ENCODE assay signal across 7 mouse cellular contexts in the genomic region with DNA sequence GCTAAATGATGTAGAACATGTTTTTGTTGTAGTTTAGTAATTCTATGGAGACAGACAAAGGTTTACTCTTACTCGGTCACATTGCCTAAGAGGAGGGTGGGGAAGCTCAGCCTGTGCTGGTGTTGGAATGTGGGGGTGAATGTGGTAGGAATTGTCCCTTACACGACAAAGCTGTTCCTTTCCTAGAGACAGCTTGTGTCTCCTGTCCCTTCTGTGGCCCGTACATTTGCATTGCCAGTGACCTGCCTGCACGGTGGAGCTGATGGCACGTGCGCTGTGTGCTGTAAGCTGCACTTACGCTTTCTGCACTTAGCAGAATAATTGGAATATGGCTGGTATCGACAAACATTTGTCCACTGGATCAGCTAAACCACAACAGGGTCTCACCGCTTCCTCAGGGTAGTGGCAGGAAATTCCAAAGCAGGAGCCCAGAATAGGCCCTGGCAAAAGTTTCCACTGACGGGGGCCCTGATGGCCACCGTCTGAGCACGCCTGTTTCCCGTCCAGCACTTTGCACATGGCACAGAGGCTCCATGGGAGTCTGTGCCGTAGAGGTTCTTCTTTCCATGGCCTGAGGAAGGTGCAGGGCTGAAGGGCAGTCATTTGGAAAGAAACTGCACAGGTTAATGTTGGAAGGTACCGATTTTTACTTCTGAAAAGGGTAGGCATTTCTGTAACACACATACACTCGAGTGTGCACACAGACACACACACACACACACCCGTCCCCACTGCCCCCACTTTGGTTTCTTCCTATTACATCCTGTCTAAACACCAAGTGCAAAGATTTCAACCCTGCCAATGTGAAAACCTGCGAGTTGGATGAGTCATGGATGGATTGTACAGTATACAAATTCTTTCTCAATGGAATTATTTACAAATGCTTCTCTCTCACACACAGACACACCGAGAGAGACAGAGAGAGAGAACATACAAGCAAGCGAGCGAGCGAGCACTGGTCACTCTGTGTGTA. TPM values are rescaled to one million over a fixed set of nuclear protein-coding genes. Genes with fewer than 3 reads are reported as not detected.
DNase-seq lines count a peak whose midpoint lies in the region; ATAC-seq and TF ChIP-seq lines count a peak whose summit lies in the region.

No protein-coding gene starts in this region.

- no peak overlapping the region for H3K9ac ChIP-seq in neural tube, embryonic 13.5 days
- no peak overlapping the region for H3K9ac ChIP-seq in neural tube, embryonic 15.5 days (replicated peaks)
- peak overlapping the region; percentile 49; the same call in 1 of the 2 replicates for H3K9ac ChIP-seq in heart, embryonic 12.5 days

- no peaks in the 10 kb centered on the region for H3K9me3 ChIP-seq in neural tube, embryonic 13.5 days
- H3K9me3 ChIP-seq in neural tube, embryonic 15.5 days (replicated peaks): no peaks in the 10 kb centered on the region
- H3K9me3 ChIP-seq in heart, embryonic 12.5 days (replicated peaks): no peaks in the 10 kb centered on the region
- H3K9me3 ChIP-seq in limb, embryonic 10.5 days (replicated peaks): no peaks in the 10 kb centered on the region

- TF ChIP-seq CTCF in cerebellum, adult 2 months (IDR thresholded peaks at IDR 0.05; ENCODE audit: borderline replicate concordance, insufficient read depth, low read depth, low read length): no peak

- no peaks in the 10 kb centered on the region for H3K27me3 ChIP-seq in neural tube, embryonic 13.5 days
- H3K27me3 ChIP-seq in neural tube, embryonic 15.5 days (replicated peaks): no peaks in the 10 kb centered on the region
- H3K27me3 ChIP-seq in heart, embryonic 12.5 days (replicated peaks): no peaks in the 10 kb centered on the region
- H3K27me3 ChIP-seq in limb, embryonic 10.5 days (ENCODE audit: low read depth, poor library complexity, severe bottlenecking): no peaks in the 10 kb centered on the region
- no peaks in the 10 kb centered on the region for H3K27me3 ChIP-seq in cerebellum, adult 2 months (ENCODE audit: control insufficient read depth, insufficient read depth, low read length)

- TF ChIP-seq POLR2A in cerebellum, adult 2 months (IDR thresholded peaks at IDR 0.05; ENCODE audit: borderline replicate concordance, insufficient read depth, low read length): no peak

- H3K4me2 ChIP-seq in neural tube, embryonic 13.5 days: no peak overlapping the region
- no peak overlapping the region for H3K4me2 ChIP-seq in neural tube, embryonic 15.5 days
- peak overlapping the region; percentile 48 for H3K4me2 ChIP-seq in heart, embryonic 12.5 days

- 0 out of 2 replicates have a peak overlapping the region, but pooled peaks have one; percentile 1 for H3K27ac ChIP-seq in neural tube, embryonic 13.5 days (replicated peaks)
- no peak overlapping the region for H3K27ac ChIP-seq in neural tube, embryonic 15.5 days (replicated peaks)
- peak overlapping the region; percentile 90 for H3K27ac ChIP-seq in heart, embryonic 12.5 days (ENCODE audit: poor library complexity, severe bottlenecking)
- peak overlapping the region; percentile 53 for H3K27ac ChIP-seq in limb, embryonic 10.5 days
- no peak overlapping the region for H3K27ac ChIP-seq in cerebellum, adult 2 months (ENCODE audit: insufficient read depth, low read length)

- 0 out of 2 replicates have a peak, but pooled peaks cover 3% of the 10 kb centered on the region for H3K4me1 ChIP-seq in neural tube, embryonic 13.5 days (replicated peaks)
- H3K4me1 ChIP-seq in neural tube, embryonic 15.5 days: no peaks in the 10 kb centered on the region
- H3K4me1 ChIP-seq in heart, embryonic 12.5 days (replicated peaks): peaks cover 18% of the 10 kb centered on the region
- H3K4me1 ChIP-seq in limb, embryonic 10.5 days: peaks cover 9% of the 10 kb centered on the region
- H3K4me1 ChIP-seq in cerebellum, adult 2 months (ENCODE audit: control insufficient read depth, insufficient read depth, low read length): peaks cover 4% of the 10 kb centered on the region; the same call in 1 of the 2 replicates

- no peaks in the 10 kb centered on the region for H3K36me3 ChIP-seq in neural tube, embryonic 13.5 days
- no peaks in the 10 kb centered on the region for H3K36me3 ChIP-seq in neural tube, embryonic 15.5 days
- no peaks in the 10 kb centered on the region for H3K36me3 ChIP-seq in heart, embryonic 12.5 days
- no peaks in the 10 kb centered on the region for H3K36me3 ChIP-seq in limb, embryonic 10.5 days

- WGBS in neural tube, embryonic 13.5 days: 76% methylated on average over 22 of the region's 22 CpGs
- 76% methylated on average over 22 of the region's 22 CpGs for WGBS in neural tube, embryonic 15.5 days
- WGBS in heart, embryonic 12.5 days: 36% methylated on average over 22 of the region's 22 CpGs
- 85% methylated on average over 22 of the region's 22 CpGs for WGBS in limb, embryonic 10.5 days
- 54% methylated on average over 22 of the region's 22 CpGs for WGBS in cerebellum, adult 2 months

- ATAC-seq in neural tube, embryonic 13.5 days (ENCODE audit: low read depth): no peak
- no peak for ATAC-seq in neural tube, embryonic 15.5 days (ENCODE audit: low FRiP score)
- peak; percentile 77 for ATAC-seq in heart, embryonic 12.5 days (ENCODE audit: insufficient number of reproducible peaks, low FRiP score)

- no peak overlapping the region for H3K4me3 ChIP-seq in neural tube, embryonic 13.5 days
- no peak overlapping the region for H3K4me3 ChIP-seq in neural tube, embryonic 15.5 days (replicated peaks)
- no peak overlapping the region for H3K4me3 ChIP-seq in heart, embryonic 12.5 days
- H3K4me3 ChIP-seq in limb, embryonic 10.5 days: no peak overlapping the region
- no peak overlapping the region for H3K4me3 ChIP-seq in cerebellum, adult 2 months (replicated peaks; ENCODE audit: insufficient read depth, low read depth, low read length)

- DNase-seq in limb, embryonic 10.5 days (ENCODE audit: low spot score): no peak
- no peak for DNase-seq in layer of hippocampus, adult 9-11 months
- no peak for DNase-seq in cerebellum, adult 11-12 months
- no peak for DNase-seq in cerebellum, adult 2 months

RNA-seq across cellular contexts. Expression of gene Sertad2, which starts 51.5 kb away (rescaled TPM):
- 28.3 and 29.8 TPM in 2 replicates for polyA plus RNA-seq in neural tube, embryonic 13.5 days (2015; fragmentation: Nextera tagmentation; extraction: Ambion mirVana)
- polyA plus RNA-seq in neural tube, embryonic 15.5 days (2015; fragmentation: Nextera tagmentation; extraction: Ambion mirVana): 27.6 and 28.0 TPM in 2 replicates
- 32.2 and 33.1 TPM in 2 replicates for polyA plus RNA-seq in heart, embryonic 12.5 days (2016; fragmentation: Nextera tagmentation; extraction: Ambion mirVana)
- polyA plus RNA-seq in limb, embryonic 10.5 days (2016; fragmentation: Nextera tagmentation; extraction: Ambion mirVana): 20.5 and 27.0 TPM in 2 replicates
- polyA plus RNA-seq in cerebellum, adult 2 months (2012; rRNA removed): 15.5 and 15.9 TPM in 2 replicates

Comparison
In these comparisons a context has a peak if more than half of its experiments do, and no peak if none do; other contexts are left out.
1. H3K27ac ChIP-seq: peak in neural tube, embryonic 13.5 days (single experiment), heart, embryonic 12.5 days (single experiment) and limb, embryonic 10.5 days (single experiment); none in neural tube, embryonic 15.5 days (single experiment) and cerebellum, adult 2 months (single experiment).